Mouse (Mus musculus): ENCODE results near the gene Tpt1. TPM values are rescaled to one million over a fixed set of nuclear protein-coding genes. Genes with fewer than 3 reads are reported as not detected.

Tpt1 gene
- polyA plus RNA-seq, 1 experiment from 2014 or later = 1,543 TPM

GRCm38 (mm10) chr14:75849236-75849635 lies 4.3 kb downstream of the Tpt1 start:
- Histone ChIP-seq H3K4me3 (replicated peaks; ENCODE audit: low read depth, low read length) (no peak overlapping the region), H3K9me3 (replicated peaks; ENCODE audit: low read length) (no peaks in the 10 kb centered on the region), H3K36me3 (ENCODE audit: insufficient read depth, low read length) (peaks cover 36% of the 10 kb centered on the region), H3K27me3 (ENCODE audit: insufficient read depth, low read length) (no peaks in the 10 kb centered on the region), H3K4me2 (ENCODE audit: low read length) (no peak overlapping the region), H3K9ac (ENCODE audit: low read depth, low read length) (no peak overlapping the region), H3K4me1 (replicated peaks; ENCODE audit: insufficient read depth, low read length) (peaks cover 6% of the 10 kb centered on the region; the same call in 1 of the 2 replicates), H3K27ac (no peak overlapping the region)
- no peak for TF ChIP-seq CTCF (IDR thresholded peaks at IDR 0.05; ENCODE audit: low read depth)
- ATAC-seq (replicated peaks; ENCODE audit: low FRiP score, low read depth) (no peak), DNase-seq (ENCODE audit: low spot score) (no peak)
- WGBS = 82% methylated on average over 5 of the region's 5 CpGs

DNA sequence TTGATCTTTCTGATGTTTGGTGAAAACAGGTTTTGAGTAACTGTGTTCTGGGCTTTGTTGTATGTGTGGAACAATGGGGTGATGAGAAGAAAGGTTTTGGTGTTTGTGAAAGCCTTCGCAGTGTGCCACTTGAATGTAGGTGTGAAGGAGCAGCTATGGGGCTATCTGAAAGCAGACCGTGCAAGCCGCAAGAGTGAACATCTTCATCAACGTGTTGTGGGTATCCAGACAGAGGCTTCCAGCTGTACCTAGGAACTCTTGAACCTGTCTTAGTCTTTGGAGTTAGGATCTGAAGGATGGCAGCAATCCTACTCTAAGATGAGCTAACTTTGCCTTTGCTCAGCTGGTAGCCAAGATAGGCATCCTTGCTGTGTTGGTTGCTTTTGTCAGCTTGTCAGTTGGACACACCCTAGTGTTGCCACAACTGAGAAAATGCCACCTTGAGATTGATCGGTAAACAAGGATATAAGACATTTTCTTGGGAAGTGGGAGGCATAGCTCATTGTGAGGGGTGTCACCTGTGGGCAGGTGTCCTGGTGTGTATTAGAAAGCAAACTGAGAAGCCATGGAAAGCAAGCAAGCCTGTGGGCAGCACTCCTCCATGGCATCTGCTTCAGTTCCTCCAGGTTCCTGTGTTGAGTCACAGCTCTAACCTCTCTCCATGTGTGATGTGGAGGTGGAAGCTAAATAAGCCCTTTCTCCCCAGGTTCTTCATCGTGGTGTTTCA lies 5.1 kb downstream of the Tpt1 start:
- no peak overlapping the region for H3K4me3 ChIP-seq (replicated peaks; ENCODE audit: low read depth, low read length)
- no peak overlapping the region for H3K27ac ChIP-seq
- DNase-seq (ENCODE audit: low spot score) (no peak), ATAC-seq (replicated peaks; ENCODE audit: low FRiP score, low read depth) (no peak)
- H3K9ac ChIP-seq (ENCODE audit: low read depth, low read length) = no peak overlapping the region
- H3K4me2 ChIP-seq (ENCODE audit: low read length) = no peak overlapping the region
- 89% methylated on average over 6 of the region's 6 CpGs for WGBS
- peaks cover 36% of the 10 kb centered on the region for H3K36me3 ChIP-seq (ENCODE audit: insufficient read depth, low read length)
- no peak for TF ChIP-seq CTCF (IDR thresholded peaks at IDR 0.05; ENCODE audit: low read depth)
- H3K4me1 ChIP-seq (replicated peaks; ENCODE audit: insufficient read depth, low read length) = peaks cover 6% of the 10 kb centered on the region; the same call in 1 of the 2 replicates
- no peaks in the 10 kb centered on the region for H3K27me3 ChIP-seq (ENCODE audit: insufficient read depth, low read length)
- H3K9me3 ChIP-seq (replicated peaks; ENCODE audit: low read length) = no peaks in the 10 kb centered on the region

GRCm38 (mm10) chr14:75850819-75851218 lies 5.9 kb downstream of the Tpt1 start:
- Histone ChIP-seq H3K9ac (ENCODE audit: low read depth, low read length) (no peak overlapping the region), H3K36me3 (ENCODE audit: insufficient read depth, low read length) (peaks cover 36% of the 10 kb centered on the region), H3K27me3 (ENCODE audit: insufficient read depth, low read length) (no peaks in the 10 kb centered on the region), H3K4me3 (replicated peaks; ENCODE audit: low read depth, low read length) (no peak overlapping the region), H3K4me1 (replicated peaks; ENCODE audit: insufficient read depth, low read length) (peaks cover 6% of the 10 kb centered on the region; the same call in 1 of the 2 replicates), H3K4me2 (ENCODE audit: low read length) (no peak overlapping the region), H3K27ac (no peak overlapping the region), H3K9me3 (replicated peaks; ENCODE audit: low read length) (no peaks in the 10 kb centered on the region)
- no peak for DNase-seq (ENCODE audit: low spot score)
- no peak for ATAC-seq (replicated peaks; ENCODE audit: low FRiP score, low read depth)
- 76% methylated on average over 6 of the region's 6 CpGs for WGBS
- TF ChIP-seq CTCF (IDR thresholded peaks at IDR 0.05; ENCODE audit: low read depth) = no peak

GRCm38 (mm10) chr14:75852016-75852415 lies 7.1 kb downstream of the Tpt1 start:
- Histone ChIP-seq H3K4me3 (replicated peaks; ENCODE audit: low read depth, low read length) (no peak overlapping the region), H3K4me2 (ENCODE audit: low read length) (no peak overlapping the region), H3K27me3 (ENCODE audit: insufficient read depth, low read length) (no peaks in the 10 kb centered on the region), H3K9me3 (replicated peaks; ENCODE audit: low read length) (no peaks in the 10 kb centered on the region), H3K4me1 (replicated peaks; ENCODE audit: insufficient read depth, low read length) (no peaks in the 10 kb centered on the region), H3K36me3 (ENCODE audit: insufficient read depth, low read length) (peaks cover 33% of the 10 kb centered on the region), H3K9ac (ENCODE audit: low read depth, low read length) (no peak overlapping the region), H3K27ac (no peak overlapping the region)
- no peak for TF ChIP-seq CTCF (IDR thresholded peaks at IDR 0.05; ENCODE audit: low read depth)
- WGBS = 86% methylated on average over 5 of the region's 5 CpGs
- DNase-seq (ENCODE audit: low spot score) (no peak), ATAC-seq (replicated peaks; ENCODE audit: low FRiP score, low read depth) (no peak)

DNA sequence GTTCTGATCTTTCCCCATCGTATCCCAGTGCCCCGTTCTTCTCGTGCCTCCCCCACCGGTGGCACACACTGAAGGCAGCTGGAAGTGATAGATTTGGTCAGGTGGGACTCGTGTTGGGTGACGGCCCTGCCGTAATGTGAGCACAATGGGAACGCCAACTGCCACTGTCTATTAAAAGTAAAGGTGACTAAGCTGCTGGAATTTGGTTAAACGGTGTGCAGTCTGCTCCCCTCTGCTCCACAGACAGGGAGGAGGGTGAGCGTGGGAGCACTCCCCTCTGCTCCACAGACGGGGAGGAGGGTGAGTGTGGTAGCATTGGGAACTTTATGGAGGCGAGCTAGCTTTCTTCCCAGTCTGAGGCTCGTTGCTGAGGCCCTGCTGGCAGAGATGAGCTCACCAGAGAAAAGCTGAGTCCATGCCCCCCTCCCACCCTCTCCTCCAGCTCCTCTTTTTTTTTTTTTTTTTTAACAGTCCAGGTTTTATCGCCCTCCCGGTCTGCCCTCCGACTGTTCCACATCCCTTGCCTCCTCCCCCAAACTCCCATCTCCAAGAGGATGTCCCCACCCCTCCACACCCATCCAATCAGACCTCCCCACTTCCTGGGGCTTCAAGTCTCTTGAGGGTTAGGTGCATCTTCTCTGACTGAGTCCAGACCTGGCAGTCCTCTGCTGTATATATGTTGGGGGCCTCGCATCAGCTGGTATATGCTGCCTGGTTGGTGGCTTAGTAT lies 10.5 kb downstream of the Tpt1 start:
- no peak overlapping the region for H3K27ac ChIP-seq
- H3K4me2 ChIP-seq (ENCODE audit: low read length) = no peak overlapping the region
- no peak for TF ChIP-seq CTCF (IDR thresholded peaks at IDR 0.05; ENCODE audit: low read depth)
- H3K36me3 ChIP-seq (ENCODE audit: insufficient read depth, low read length) = peaks cover 8% of the 10 kb centered on the region; the same call in 1 of the 2 replicates
- ATAC-seq (replicated peaks; ENCODE audit: low FRiP score, low read depth) (no peak), DNase-seq (ENCODE audit: low spot score) (no peak)
- no peak overlapping the region for H3K4me3 ChIP-seq (replicated peaks; ENCODE audit: low read depth, low read length)
- 0 out of 2 replicates have a peak overlapping the region, but pooled peaks have one; percentile 8 for H3K9ac ChIP-seq (ENCODE audit: low read depth, low read length)
- H3K27me3 ChIP-seq (ENCODE audit: insufficient read depth, low read length) = no peaks in the 10 kb centered on the region
- 32% methylated on average over 17 of the region's 17 CpGs for WGBS
- H3K9me3 ChIP-seq (replicated peaks; ENCODE audit: low read length) = no peaks in the 10 kb centered on the region
- no peaks in the 10 kb centered on the region for H3K4me1 ChIP-seq (replicated peaks; ENCODE audit: insufficient read depth, low read length)

DNA sequence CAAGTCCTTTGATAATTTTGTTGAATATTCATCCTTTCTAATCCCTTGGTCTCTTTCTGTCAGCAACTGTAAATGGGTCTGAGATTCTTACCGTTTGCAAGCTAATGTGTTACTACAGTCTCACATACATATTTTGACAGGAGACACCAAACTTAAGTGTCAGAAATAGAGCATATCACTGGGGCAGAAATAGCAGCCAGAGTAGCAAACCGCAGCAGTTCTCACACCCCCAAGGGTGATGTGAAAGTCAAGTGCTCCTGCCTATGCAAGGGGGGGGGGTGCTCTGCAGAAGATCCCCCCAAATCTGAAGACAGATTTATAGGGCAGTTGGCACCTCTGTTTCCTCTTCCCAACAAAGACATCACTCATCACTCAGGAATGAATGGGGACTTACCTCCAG lies 13.3 kb downstream of the Tpt1 start:
- Histone ChIP-seq H3K9ac (ENCODE audit: low read depth, low read length) (no peak overlapping the region), H3K9me3 (replicated peaks; ENCODE audit: low read length) (no peaks in the 10 kb centered on the region), H3K4me3 (replicated peaks; ENCODE audit: low read depth, low read length) (no peak overlapping the region), H3K27me3 (ENCODE audit: insufficient read depth, low read length) (no peaks in the 10 kb centered on the region), H3K36me3 (ENCODE audit: insufficient read depth, low read length) (no peaks in the 10 kb centered on the region), H3K4me1 (replicated peaks; ENCODE audit: insufficient read depth, low read length) (no peaks in the 10 kb centered on the region), H3K27ac (no peak overlapping the region), H3K4me2 (ENCODE audit: low read length) (no peak overlapping the region)
- WGBS = 56% methylated on average over 2 of the region's 2 CpGs
- DNase-seq (ENCODE audit: low spot score) (no peak), ATAC-seq (replicated peaks; ENCODE audit: low FRiP score, low read depth) (no peak)
- TF ChIP-seq CTCF (IDR thresholded peaks at IDR 0.05; ENCODE audit: low read depth) = no peak

Measured in kidney, postnatal 0 days (tissue).